Mouse (Mus musculus) heart, embryonic 14.5 days (tissue): Measurements from ENCODE around the gene Myh7. TPM values are rescaled to one million over a fixed set of nuclear protein-coding genes. Genes with fewer than 3 reads are reported as not detected.

Source experiments
- ATAC-seq: fragments of 200-750 bp; cut with Nextera tagmentation; 2 replicates; pipeline ENCODE4 v1.8.0; 2017; ENCODE audit warnings: low read depth, moderate TSS enrichment; ENCODE audit not compliant: insufficient number of reproducible peaks, insufficient read depth, low FRiP score
- H3K27ac ChIP-seq, 2 experiments: fragments of 200-500 bp in 1 of 2; fragments of 300-500 bp in 1 of 2; sonication (generic) in 1 of 2; replicated peaks in 1 of 2; 2 replicates each; pipeline ENCODE4 v1.5.1; 2012 to 2014; ENCODE audit warnings: low read depth in 2 of 2, low read length in 2 of 2, control low read depth in 1 of 2, mild to moderate bottlenecking in 1 of 2, mixed read lengths in 1 of 2; ENCODE audit not compliant: control insufficient read depth in 1 of 2, insufficient read depth in 1 of 2
- H3K27me3 ChIP-seq: fragments of 300-500 bp; sonication (generic); 2 replicates; pipeline ENCODE4 v1.6.1; 2014; ENCODE audit warnings: mild to moderate bottlenecking, low read length, control low read depth; ENCODE audit not compliant: control insufficient read depth, insufficient read depth
- H3K36me3 ChIP-seq: fragments of 300-500 bp; sonication (generic); 2 replicates; pipeline ENCODE4 v1.6.1; 2014; ENCODE audit warnings: mild to moderate bottlenecking, control low read depth, low read length, mixed read lengths; ENCODE audit not compliant: control insufficient read depth, insufficient read depth
- H3K4me1 ChIP-seq, 2 experiments: fragments of 200-500 bp in 1 of 2; fragments of 300-500 bp in 1 of 2; sonication (generic) in 1 of 2; 2 replicates each; pipeline ENCODE4 v1.6.1; 2012 to 2014; ENCODE audit warnings: low read length in 2 of 2, control low read depth in 1 of 2, mixed read lengths in 1 of 2; ENCODE audit not compliant: control insufficient read depth in 2 of 2, insufficient read depth in 2 of 2
- H3K4me2 ChIP-seq: fragments of 300-500 bp; sonication (generic); 2 replicates; pipeline ENCODE4 v1.6.1; 2014; ENCODE audit warnings: mild to moderate bottlenecking, low read length
- H3K4me3 ChIP-seq, 2 experiments: fragments of 200-500 bp in 1 of 2; fragments of 300-500 bp in 1 of 2; sonication (generic) in 1 of 2; 2 replicates each; pipeline ENCODE4 v1.5.1; 2012 to 2014; ENCODE audit warnings: low read length in 2 of 2, mild to moderate bottlenecking in 2 of 2, control low read depth in 1 of 2, low read depth in 1 of 2, moderate library complexity in 1 of 2; ENCODE audit not compliant: control insufficient read depth in 1 of 2, insufficient read depth in 1 of 2
- H3K9ac ChIP-seq: fragments of 300-500 bp; sonication (generic); 2 replicates; pipeline ENCODE4 v1.6.1; 2014; ENCODE audit warnings: mild to moderate bottlenecking, low read length
- H3K9me3 ChIP-seq: fragments of 300-500 bp; sonication (generic); 2 replicates; pipeline ENCODE4 v1.6.1; 2016; ENCODE audit warnings: low read length, control low read depth; ENCODE audit not compliant: control insufficient read depth
- WGBS: fragments of 180-500 bp; shearing (Covaris S2); extraction: QIAGEN DNeasy Blood & Tissue Kit; methylation state at CpG from one replicate; pipeline ENCODE4 v1.1.7; 2014; 5-methylcytosine and 5-hydroxymethylcytosine counted together
- microRNA counts: library from miRNA; unstranded; fragments of <30 nt; microRNA quantifications from one replicate; lab custom pipeline; 2016
- microRNA-seq: library from miRNA; unstranded; fragments of <30 nt; microRNA quantifications from one replicate; pipeline ENCODE4, GENCODE M21; 2016
- polyA plus RNA-seq: library from polyadenylated mRNA; unstranded; fragments of >200 nt; fragmentation: Nextera tagmentation; extraction: Ambion mirVana; gene quantifications from 2 replicates; pipeline ENCODE4 v1.2.1, GENCODE M21; 2014

Gene Myh7
- polyA plus RNA-seq, 1 experiment from 2014 or later: 5,319 TPM

- Histone ChIP-seq H3K9me3 (peaks cover 2% of the 10 kb centered on the region; the same call in 1 of the 2 replicates), H3K27ac (peak overlapping the region; percentile 87 to 88), H3K27me3 (peaks cover 7% of the 10 kb centered on the region), H3K4me1 (peaks cover 24 to 35% of the 10 kb centered on the region in 2 experiments), H3K4me3 (peak overlapping the region; percentile 49 to 61), H3K36me3 (0 out of 2 replicates have a peak, but pooled peaks cover 5% of the 10 kb centered on the region), H3K4me2 (peak overlapping the region; percentile 98), H3K9ac (peak overlapping the region; percentile 89)
- ATAC-seq: peak; percentile 41
- under 1% methylated on average over 50 of the region's 58 CpGs for WGBS
Observed at GRCm38 (mm10) chr14:54926401-54927158, 67.8 kb downstream of the Myh7 start.

DNA sequence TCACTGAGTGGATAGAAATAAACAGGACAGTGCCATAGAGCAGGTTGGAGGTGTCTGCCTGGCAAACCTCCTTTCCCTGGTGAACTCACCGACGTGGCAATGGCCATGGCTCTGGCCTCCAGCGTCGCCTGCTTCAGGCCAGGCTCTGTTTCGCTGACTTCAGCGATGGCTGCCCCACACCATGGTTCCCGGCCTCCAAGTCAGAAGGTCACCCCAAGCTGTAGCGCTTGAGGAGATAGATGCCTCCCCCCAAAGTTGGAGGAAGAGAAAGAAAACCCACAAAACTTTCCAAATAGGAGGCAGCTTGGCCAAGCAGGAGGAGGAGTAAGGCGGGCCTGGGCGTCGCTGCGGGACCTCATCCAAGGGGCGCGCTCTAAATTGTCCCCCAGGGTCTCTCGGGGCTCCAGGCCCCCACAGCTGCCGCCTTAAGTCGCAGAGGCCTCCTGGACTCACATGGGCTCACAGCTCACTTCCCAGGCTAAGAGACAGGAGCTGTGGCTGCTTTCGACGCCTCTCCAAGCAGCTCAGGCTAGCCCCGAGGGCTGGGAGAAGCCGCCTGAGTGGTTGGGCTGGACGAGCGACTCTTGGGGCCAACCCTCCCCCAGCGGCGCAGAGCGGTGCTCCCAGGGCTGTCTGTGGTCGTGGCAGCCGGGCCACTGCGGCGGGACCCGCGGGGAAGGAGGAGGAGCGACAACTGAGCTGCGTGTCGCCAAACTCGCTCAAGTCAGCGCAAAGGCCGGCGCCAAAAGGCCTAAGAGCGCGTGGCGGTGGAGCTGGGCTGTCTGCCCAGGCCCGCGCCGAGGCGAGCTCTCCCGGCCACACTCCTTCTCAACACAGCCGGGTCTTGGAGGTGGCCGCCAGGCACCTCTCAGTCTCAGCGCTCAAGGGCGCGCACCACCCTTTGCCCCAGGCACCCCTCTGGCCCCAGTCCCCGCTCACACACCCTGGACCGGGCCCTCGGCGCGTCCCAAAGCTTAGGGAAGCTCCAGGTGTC, 68.8 kb downstream of the Myh7 start, which contains the start of gene Efs:
Efs (minus strand) TSS at position 778 of the 994 bp plus-strand sequence.
- peak; percentile 60 for ATAC-seq
- H3K4me2 ChIP-seq: peak within 1 kb of the TSS; percentile 98
- H3K9ac ChIP-seq: peak within 1 kb of the TSS; percentile 89
- H3K27me3 ChIP-seq: peaks cover 7% of the 10 kb centered on the region
- 6% methylated on average over 56 of the region's 57 CpGs for WGBS
- peak within 1 kb of the TSS; percentile 49 to 61 for H3K4me3 ChIP-seq
- H3K9me3 ChIP-seq: peaks cover 8% of the 10 kb centered on the region; the same call in 1 of the 2 replicates
- H3K4me1 ChIP-seq: peaks cover 24 to 34% of the 10 kb centered on the region in 2 experiments
- peak within 1 kb of the TSS; percentile 87 to 88 for H3K27ac ChIP-seq
- peaks cover 9% of the 10 kb centered on the region; the same call in 1 of the 2 replicates for H3K36me3 ChIP-seq

- Histone ChIP-seq H3K27me3 (peaks cover 7% of the 10 kb centered on the region), H3K27ac (peak overlapping the region; percentile 87 to 88), H3K9ac (peak overlapping the region; percentile 89), H3K4me3 (peak overlapping the region; percentile 49 to 61), H3K4me1 (peaks cover 21 to 27% of the 10 kb centered on the region in 2 experiments), H3K36me3 (peaks cover 17% of the 10 kb centered on the region), H3K9me3 (peaks cover 8% of the 10 kb centered on the region; the same call in 1 of the 2 replicates), H3K4me2 (peak overlapping the region; percentile 98)
- 25% methylated on average over 7 of the region's 7 CpGs for WGBS
- peak; percentile 49 for ATAC-seq
Observed at GRCm38 (mm10) chr14:54924641-54925348, 69.6 kb downstream of the Myh7 start.

MicroRNA genes within 50 kb of the gene (microRNA counts, 519-probe panel; counts per million panel counts)
- microRNA mmu-miR-208a (lab: Ali Mortazavi, UCI): 8,177 counts per million, percentile 98 among the panel's probes with 10 or more counts
- microRNA mmu-miR-208b (lab: Ali Mortazavi, UCI): 9,413 counts per million, percentile 100 among the panel's probes with 10 or more counts

Small RNA genes lying within 50 kb of the gene (microRNA-seq; reads per million reads assigned to microRNA genes)
- 7,914 reads per million, percentile 95 among the genes with 10 or more reads in this experiment for gene Mir208a
- gene Mir208b: 80,223 reads per million, percentile 99 among the genes with 10 or more reads in this experiment

Other genes with a start within 250 kb of the Myh7 start
- 5.0 and 5.1 TPM in 2 replicates for gene Slc7a8, start 212.7 kb downstream of the Myh7 start, polyA plus RNA-seq
- gene Rnf212b, start 180.5 kb downstream of the Myh7 start, polyA plus RNA-seq: not detected in 2 replicates
- gene Homez, start 123.7 kb downstream of the Myh7 start, polyA plus RNA-seq: 8.2 and 9.5 TPM in 2 replicates
- 1.7 and 1.9 TPM in 2 replicates for gene Ppp1r3e, start 117.1 kb downstream of the Myh7 start, polyA plus RNA-seq
- 3.0 and 4.3 TPM in 2 replicates for gene Bcl2l2, start 111.2 kb downstream of the Myh7 start, polyA plus RNA-seq
- gene Gm20521, start 111.2 kb downstream of the Myh7 start, polyA plus RNA-seq: not detected in 2 replicates
- gene Pabpn1, start 102.1 kb downstream of the Myh7 start, polyA plus RNA-seq: 80.6 and 83.8 TPM in 2 replicates
- gene Slc22a17, start 81.5 kb downstream of the Myh7 start, polyA plus RNA-seq: 18.5 and 25.6 TPM in 2 replicates
- 12.2 and 14.6 TPM in 2 replicates for gene Efs, start 68.5 kb downstream of the Myh7 start, polyA plus RNA-seq
- not detected in 2 replicates for gene Il25, start 61.9 kb downstream of the Myh7 start, polyA plus RNA-seq
- 0.58 and 0.72 TPM in 2 replicates for gene Cmtm5, start 58.4 kb downstream of the Myh7 start, polyA plus RNA-seq
- gene Myh6, start 27.7 kb downstream of the Myh7 start, polyA plus RNA-seq: 2,542 and 2,728 TPM in 2 replicates
- not detected in 2 replicates for gene Gm17428, start 17.7 kb downstream of the Myh7 start, polyA plus RNA-seq
- 53.8 and 54.9 TPM in 2 replicates for gene Ngdn, start 20.8 kb upstream of the Myh7 start, polyA plus RNA-seq
- gene Zfhx2, start 97.7 kb upstream of the Myh7 start, polyA plus RNA-seq: 2.6 and 3.0 TPM in 2 replicates
- 12.8 and 15.1 TPM in 2 replicates for gene Thtpa, start 100.2 kb upstream of the Myh7 start, polyA plus RNA-seq
- gene Ap1g2, start 112.0 kb upstream of the Myh7 start, polyA plus RNA-seq: 7.6 and 8.6 TPM in 2 replicates
- gene Jph4, start 122.3 kb upstream of the Myh7 start, polyA plus RNA-seq: 0.05 and 0.18 TPM in 2 replicates
- not detected in 2 replicates for gene Dhrs2, start 227.4 kb upstream of the Myh7 start, polyA plus RNA-seq